Mouse (Mus musculus) hindbrain, embryonic 13.5 days (tissue): Measurements from ENCODE around the gene Gm10112. TPM values are rescaled to one million over a fixed set of nuclear protein-coding genes. Genes with fewer than 3 reads are reported as not detected.
A peak's percentile ranks its signal among the peaks of the same experiment; 100 is the strongest.

Experiments used
- ATAC-seq: fragments of 200-750 bp; cut with Nextera tagmentation; 2 replicates; pipeline ENCODE4 v1.8.0; 2017; ENCODE audit warnings: moderate TSS enrichment; ENCODE audit not compliant: low FRiP score
- H3K27ac ChIP-seq: fragments of 300-500 bp; sonication (generic); 2 replicates; pipeline ENCODE4 v1.5.1; 2015; ENCODE audit warnings: inconsistent platforms, mild to moderate bottlenecking, moderate library complexity
- H3K27me3 ChIP-seq: fragments of 300-500 bp; sonication (generic); 2 replicates; pipeline ENCODE4 v1.6.1; 2015; ENCODE audit warnings: mild to moderate bottlenecking, inconsistent platforms
- H3K36me3 ChIP-seq: fragments of 300-500 bp; sonication (generic); 2 replicates; pipeline ENCODE4 v1.6.1; 2015; ENCODE audit warnings: mild to moderate bottlenecking, inconsistent platforms
- H3K4me1 ChIP-seq: fragments of 300-500 bp; sonication (generic); replicated peaks from 2 replicates; pipeline ENCODE4 v1.6.1; 2015; ENCODE audit warnings: inconsistent platforms
- H3K4me2 ChIP-seq: fragments of 300-500 bp; sonication (generic); 2 replicates; pipeline ENCODE4 v1.6.1; 2015; ENCODE audit warnings: inconsistent platforms, mild to moderate bottlenecking, moderate library complexity
- H3K4me3 ChIP-seq: fragments of 300-500 bp; sonication (generic); 2 replicates; pipeline ENCODE4 v1.5.1; 2015; ENCODE audit warnings: mild to moderate bottlenecking, inconsistent platforms
- H3K9ac ChIP-seq: fragments of 300-500 bp; sonication (generic); 2 replicates; pipeline ENCODE4 v1.6.1; 2015; ENCODE audit warnings: mild to moderate bottlenecking, inconsistent platforms
- H3K9me3 ChIP-seq: fragments of 300-500 bp; sonication (generic); 2 replicates; pipeline ENCODE4 v1.6.1; 2016; ENCODE audit warnings: inconsistent platforms
- WGBS: fragments of 180-500 bp; shearing (Covaris S2); methylation state at CpG from one replicate; pipeline ENCODE4 v1.1.7; 2015; 5-methylcytosine and 5-hydroxymethylcytosine counted together
- polyA plus RNA-seq: library from polyadenylated mRNA; unstranded; fragments of >200 nt; fragmentation: Nextera tagmentation; extraction: Ambion mirVana; gene quantifications from 2 replicates; pipeline ENCODE4 v1.2.1, GENCODE M21; 2015

Gm10112 gene
- not detected in 2 replicates for polyA plus RNA-seq

- Histone ChIP-seq H3K9ac (no peak within 1 kb of the TSS), H3K9me3 (no peaks in the 10 kb centered on the region), H3K4me1 (no peaks in the 10 kb centered on the region), H3K27ac (no peak within 1 kb of the TSS), H3K36me3 (no peaks in the 10 kb centered on the region), H3K4me2 (no peak within 1 kb of the TSS), H3K4me3 (no peak within 1 kb of the TSS), H3K27me3 (no peaks in the 10 kb centered on the region)
- WGBS = 88% methylated on average over 3 of the region's 3 CpGs
- ATAC-seq = no peak
Observed at GRCm38 (mm10) chrX:111168040-111168439, at the start of gene Gm10112. Gm10112 (plus strand) TSS chrX:111168340.

- 83% methylated on average over 1 of the region's 1 CpGs for WGBS
- Histone ChIP-seq H3K9me3 (no peaks in the 10 kb centered on the region), H3K4me2 (no peak overlapping the region), H3K4me1 (no peaks in the 10 kb centered on the region), H3K27me3 (no peaks in the 10 kb centered on the region), H3K27ac (no peak overlapping the region), H3K9ac (no peak overlapping the region), H3K4me3 (no peak overlapping the region), H3K36me3 (no peaks in the 10 kb centered on the region)
- ATAC-seq = no peak
Observed at GRCm38 (mm10) chrX:111189574-111189973, 21.4 kb downstream of the Gm10112 start.

DNA sequence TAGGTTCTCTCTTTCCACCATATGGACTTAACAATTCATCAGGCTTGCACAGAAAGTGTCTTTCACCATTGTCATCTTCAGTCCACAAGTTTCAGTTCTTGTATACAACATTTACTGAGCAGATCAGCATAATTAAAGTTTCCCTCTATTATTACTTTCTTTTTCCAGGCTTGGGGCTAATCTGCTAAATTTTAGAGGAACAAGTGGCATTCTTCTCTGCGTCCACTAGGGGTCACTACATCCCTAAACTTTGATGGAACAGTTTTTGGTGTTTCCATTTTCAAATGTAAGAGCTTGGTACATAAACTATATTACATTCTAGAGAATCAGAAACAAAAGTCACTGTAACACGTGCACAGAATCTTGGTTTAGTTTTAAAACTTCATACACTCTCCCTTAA is 28.2 kb downstream of the Gm10112 start:
- Histone ChIP-seq H3K27me3 (no peaks in the 10 kb centered on the region), H3K4me1 (no peaks in the 10 kb centered on the region), H3K27ac (no peak overlapping the region), H3K4me2 (no peak overlapping the region), H3K36me3 (no peaks in the 10 kb centered on the region), H3K9me3 (no peaks in the 10 kb centered on the region), H3K9ac (no peak overlapping the region), H3K4me3 (no peak overlapping the region)
- no peak for ATAC-seq
- WGBS = 5% methylated on average over 2 of the region's 2 CpGs

GRCm38 (mm10) chrX:111210225-111210624 is 42.1 kb downstream of the Gm10112 start:
- Histone ChIP-seq H3K27ac (no peak overlapping the region), H3K27me3 (no peaks in the 10 kb centered on the region), H3K4me3 (no peak overlapping the region), H3K9me3 (no peaks in the 10 kb centered on the region), H3K4me1 (no peaks in the 10 kb centered on the region), H3K4me2 (peak overlapping the region; percentile 27; the same call in 1 of the 2 replicates), H3K9ac (no peak overlapping the region), H3K36me3 (no peaks in the 10 kb centered on the region)
- 13% methylated on average over 5 of the region's 5 CpGs for WGBS
- ATAC-seq = peak; percentile 63; the same call in 1 of the 2 replicates

Other genes starting within 250 kb of the Gm10112 start
- gene Cylc1, start 57.9 kb upstream of the Gm10112 start, polyA plus RNA-seq = not detected in 2 replicates